Mouse (Mus musculus) embryonic fibroblast, embryonic 13.5 days (primary cell): ENCODE results near the gene Slc25a39. TPM values are rescaled to one million over a fixed set of nuclear protein-coding genes. Genes with fewer than 3 reads are reported as not detected.

Experiments
- H3K27ac ChIP-seq: 2 replicates; pipeline ENCODE4 v1.5.1; 2012; ENCODE audit warnings: low read length, control low read depth, inconsistent platforms; ENCODE audit not compliant: insufficient read depth
- H3K4me1 ChIP-seq: 2 replicates; pipeline ENCODE4 v1.6.1; 2011; ENCODE audit warnings: low read length; ENCODE audit not compliant: control insufficient read depth, insufficient read depth
- H3K4me3 ChIP-seq: 2 replicates; pipeline ENCODE4 v1.5.1; 2011; ENCODE audit warnings: mild to moderate bottlenecking, control low read depth, low read length; ENCODE audit not compliant: insufficient read depth
- CTCF ChIP-seq: IDR thresholded peaks from 2 replicates; pipeline ENCODE4 v1.5.1; 2011; ENCODE audit warnings: mild to moderate bottlenecking, control low read depth, low read length, moderate library complexity, borderline replicate concordance; ENCODE audit not compliant: insufficient read depth
- POLR2A ChIP-seq: IDR thresholded peaks from 2 replicates; pipeline ENCODE4 v1.6.1; 2011; ENCODE audit warnings: low read depth, mild to moderate bottlenecking, control low read depth, low read length, moderate library complexity
- polyA plus RNA-seq: library from polyadenylated mRNA; stranded (reverse); fragments of >200 nt; gene quantifications from 2 replicates; pipeline ENCODE4 v1.2.4, GENCODE M21; 2011; ENCODE audit warnings: low read depth; ENCODE audit not compliant: missing spikeins, insufficient read length

Slc25a39 gene
- polyA plus RNA-seq, 1 experiment, result 174 TPM

GRCm38 (mm10) chr11:102363623-102364022, 44.1 kb downstream of the Slc25a39 start:
- no peak overlapping the region for H3K27ac ChIP-seq
- no peak for TF ChIP-seq POLR2A
- no peak for TF ChIP-seq CTCF
- H3K4me1 ChIP-seq, result no peaks in the 10 kb centered on the region

GRCm38 (mm10) chr11:102361776-102362495, 45.8 kb downstream of the Slc25a39 start:
- TF ChIP-seq CTCF, result no peak
- no peaks in the 10 kb centered on the region for H3K4me1 ChIP-seq

More at GRCm38 (mm10) chr11:102363623-102364022, 44.1 kb downstream of the Slc25a39 start:
- no peak overlapping the region for H3K4me3 ChIP-seq

GRCm38 (mm10) chr11:102358365-102358764, 49.4 kb downstream of the Slc25a39 start:
- Histone ChIP-seq H3K4me1 (no peaks in the 10 kb centered on the region), H3K4me3 (no peak overlapping the region), H3K27ac (no peak overlapping the region)
- TF ChIP-seq CTCF, result no peak
- TF ChIP-seq POLR2A, result no peak

More at GRCm38 (mm10) chr11:102361776-102362495, 45.8 kb downstream of the Slc25a39 start:
- no peak overlapping the region for H3K27ac ChIP-seq
- H3K4me3 ChIP-seq, result no peak overlapping the region

GRCm38 (mm10) chr11:102356636-102357350, 51.0 kb downstream of the Slc25a39 start:
- Histone ChIP-seq H3K4me1 (no peaks in the 10 kb centered on the region), H3K4me3 (no peak overlapping the region), H3K27ac (no peak overlapping the region)
- TF ChIP-seq CTCF (no peak), POLR2A (no peak)

- Histone ChIP-seq H3K27ac (no peak overlapping the region), H3K4me3 (no peak overlapping the region), H3K4me1 (no peaks in the 10 kb centered on the region)
- no peak for TF ChIP-seq POLR2A
- no peak for TF ChIP-seq CTCF
Measured at GRCm38 (mm10) chr11:102356190-102356589, 51.6 kb downstream of the Slc25a39 start.

GRCm38 (mm10) chr11:102355501-102355900, 52.2 kb downstream of the Slc25a39 start:
- no peak overlapping the region for H3K27ac ChIP-seq
- TF ChIP-seq CTCF (no peak), POLR2A (no peak)
- no peak overlapping the region for H3K4me3 ChIP-seq
- H3K4me1 ChIP-seq, result no peaks in the 10 kb centered on the region

- Histone ChIP-seq H3K27ac (no peak overlapping the region), H3K4me3 (no peak overlapping the region), H3K4me1 (no peaks in the 10 kb centered on the region)
- no peak for TF ChIP-seq POLR2A
- TF ChIP-seq CTCF, result no peak
Measured at GRCm38 (mm10) chr11:102353021-102353431, 54.7 kb downstream of the Slc25a39 start.

Other genes with a start within 250 kb of the Slc25a39 start
- 113 and 124 TPM in 2 replicates for gene Lsm12, start 222.7 kb downstream of the Slc25a39 start, polyA plus RNA-seq
- 37.9 and 40.0 TPM in 2 replicates for gene G6pc3, start 218.3 kb downstream of the Slc25a39 start, polyA plus RNA-seq
- 47.8 and 54.9 TPM in 2 replicates for gene Hdac5, start 177.8 kb downstream of the Slc25a39 start, polyA plus RNA-seq
- gene BC030867, start 159.1 kb downstream of the Slc25a39 start, polyA plus RNA-seq, result 6.5 and 10.2 TPM in 2 replicates
- gene Asb16, start 139.2 kb downstream of the Slc25a39 start, polyA plus RNA-seq, result 0.37 and 0.45 TPM in 2 replicates
- gene Tmub2, start 123.0 kb downstream of the Slc25a39 start, polyA plus RNA-seq, result 37.7 and 44.6 TPM in 2 replicates
- 50.7 and 55.6 TPM in 2 replicates for gene Atxn7l3, start 111.3 kb downstream of the Slc25a39 start, polyA plus RNA-seq
- gene Ubtf, start 88.2 kb downstream of the Slc25a39 start, polyA plus RNA-seq, result 75.5 and 102 TPM in 2 replicates
- not detected in 2 replicates for gene Slc4a1, start 41.7 kb downstream of the Slc25a39 start, polyA plus RNA-seq
- 0.86 TPM in 1 of 2 replicates, not detected in the other for gene Rundc3a, start 14.5 kb downstream of the Slc25a39 start, polyA plus RNA-seq
- 226 and 252 TPM in 2 replicates for gene Grn, start 22.4 kb upstream of the Slc25a39 start, polyA plus RNA-seq
- gene Fam171a2, start 39.7 kb upstream of the Slc25a39 start, polyA plus RNA-seq, result 14.0 and 17.9 TPM in 2 replicates
- gene Itga2b, start 62.2 kb upstream of the Slc25a39 start, polyA plus RNA-seq, result 6.4 and 11.6 TPM in 2 replicates
- gene Gpatch8, start 148.4 kb upstream of the Slc25a39 start, polyA plus RNA-seq, result 36.6 and 40.7 TPM in 2 replicates
- 2.5 and 3.2 TPM in 2 replicates for gene Gm11627, start 171.5 kb upstream of the Slc25a39 start, polyA plus RNA-seq
- 54.6 and 75.0 TPM in 2 replicates for gene Fzd2, start 196.4 kb upstream of the Slc25a39 start, polyA plus RNA-seq